Mouse (Mus musculus) embryonic stem cell, embryonic (primary cell): ENCODE measurements around the gene Psg28.
"Not testable (repeated sequence)": the region's sequence is repeated elsewhere in the genome, so short reads cannot be mapped to it uniquely, and the experiment has no call there.

Experiments used
- CTCF ChIA-PET, 4 experiments: fragments of 300-600 bp in 2 of 4; fragments of 350-600 bp in 2 of 4; sonication (Branson Sonifier 250); formaldehyde crosslinking; loops; one replicate each; lab custom pipeline; 2022; ENCODE audit warnings: inconsistent platforms in 2 of 4; lab: Charles Lee
- POLR2A ChIA-PET, 4 experiments: fragments of 300-600 bp in 2 of 4; fragments of 350-600 bp in 2 of 4; sonication (Branson Sonifier 250); formaldehyde crosslinking; loops; one replicate each; lab custom pipeline; 2022; ENCODE audit warnings: antibody characterized with exemption in 4 of 4, inconsistent platforms in 1 of 4; lab: Charles Lee

Gene Psg28

GRCm38 (mm10) chr7:18431941-18432340 is at the start of gene Psg28:
Gene Psg28, minus strand, starts transcription at chr7:18432041.
- POLR2A ChIA-PET, CTCF ChIA-PET: not testable (repeated sequence)

GRCm38 (mm10) chr7:18403407-18403806 is 28.4 kb downstream of the Psg28 start:
- ChIA-PET CTCF (interaction anchor here in 1 of 4 experiments (0.7 kb wide), 1 partner anchor 377 kb away, joined by 8 read pairs; no protein-coding TSS in a partner anchor), POLR2A (interaction anchor here in 1 of 4 experiments (0.7 kb wide), 1 partner anchor 775 kb away, joined by 4 read pairs; no protein-coding TSS in a partner anchor)

- POLR2A ChIA-PET, result interaction anchor here in 1 of 4 experiments (0.7 kb wide), 1 partner anchor 775 kb away, joined by 4 read pairs; no protein-coding TSS in a partner anchor
- CTCF ChIA-PET, result interaction anchor here in 1 of 4 experiments (0.7 kb wide), 1 partner anchor 378 kb away, joined by 8 read pairs; no protein-coding TSS in a partner anchor
Observed at GRCm38 (mm10) chr7:18402527-18403237, 29.2 kb downstream of the Psg28 start.

GRCm38 (mm10) chr7:18391483-18391882 is 40.4 kb downstream of the Psg28 start:
- CTCF ChIA-PET, POLR2A ChIA-PET: not testable (repeated sequence)

- POLR2A ChIA-PET, result no interaction called here
Observed at GRCm38 (mm10) chr7:18378295-18378694, 53.5 kb downstream of the Psg28 start.

More at GRCm38 (mm10) chr7:18378295-18378694, 53.5 kb downstream of the Psg28 start:
- CTCF ChIA-PET, result no interaction called here
